Comparison of ENCODE assay signal across 8 mouse cellular contexts in genomic region chr2:25581294-25581864, GRCm38 (mm10). TPM values are rescaled to one million over a fixed set of nuclear protein-coding genes. Genes with fewer than 3 reads are reported as not detected.
DNase-seq lines count a peak whose midpoint lies in the region; ATAC-seq and TF ChIP-seq lines count a peak whose summit lies in the region.

TSS of gene Ajm1 (minus strand) at chr2:25581757.

- peaks cover 27% of the 10 kb centered on the region for H3K27me3 ChIP-seq in heart, adult 2 months (ENCODE audit: control insufficient read depth, insufficient read depth, low read length)
- peaks cover 48% of the 10 kb centered on the region for H3K27me3 ChIP-seq in kidney, embryonic 14.5 days (ENCODE audit: control insufficient read depth, insufficient read depth, low read length)
- H3K27me3 ChIP-seq in limb, embryonic 15.5 days = peaks cover 49% of the 10 kb centered on the region
- peaks cover 43% of the 10 kb centered on the region for H3K27me3 ChIP-seq in midbrain, embryonic 15.5 days (replicated peaks)
- H3K27me3 ChIP-seq in splenic B cell, adult 2 months (ENCODE audit: control insufficient read depth, insufficient read depth, low read length, poor library complexity, severe bottlenecking) = no peaks in the 10 kb centered on the region

- peak; percentile 73 for ATAC-seq in kidney, embryonic 14.5 days (ENCODE audit: low FRiP score, low TSS enrichment)
- peak; percentile 57; the same call in 1 of the 2 replicates for ATAC-seq in limb, embryonic 15.5 days (ENCODE audit: insufficient number of reproducible peaks, low FRiP score, low TSS enrichment, low read depth)
- peak; percentile 80 for ATAC-seq in midbrain, embryonic 15.5 days (replicated peaks)

- no peaks in the 10 kb centered on the region for H3K79me2 ChIP-seq in heart, adult 2 months (replicated peaks; ENCODE audit: control insufficient read depth, insufficient read depth, low read length)

- peak within 1 kb of the TSS; percentile 63 for H3K4me3 ChIP-seq in cortical plate, adult 2 months (ENCODE audit: insufficient read depth, low read length)
- H3K4me3 ChIP-seq in heart, adult 2 months = no peak within 1 kb of the TSS
- peak within 1 kb of the TSS; percentile 32 for H3K4me3 ChIP-seq in kidney, embryonic 14.5 days (ENCODE audit: low read length)
- peak within 1 kb of the TSS; percentile 34 for H3K4me3 ChIP-seq in limb, embryonic 15.5 days
- peak within 1 kb of the TSS; percentile 49 for H3K4me3 ChIP-seq in midbrain, embryonic 15.5 days

- peaks cover 9% of the 10 kb centered on the region for H3K4me1 ChIP-seq in cortical plate, adult 2 months (ENCODE audit: control insufficient read depth, insufficient read depth, low read length)
- peaks cover 9% of the 10 kb centered on the region for H3K4me1 ChIP-seq in heart, adult 2 months (ENCODE audit: control insufficient read depth, insufficient read depth, low read length)
- H3K4me1 ChIP-seq in kidney, embryonic 14.5 days (ENCODE audit: control insufficient read depth, insufficient read depth, low read length) = peaks cover 37% of the 10 kb centered on the region
- H3K4me1 ChIP-seq in limb, embryonic 15.5 days = peaks cover 70% of the 10 kb centered on the region
- H3K4me1 ChIP-seq in midbrain, embryonic 15.5 days = peaks cover 57% of the 10 kb centered on the region

- peak within 1 kb of the TSS; percentile 40; the same call in 1 of the 2 replicates for H3K9ac ChIP-seq in heart, adult 2 months (ENCODE audit: low read depth, low read length)
- no peak within 1 kb of the TSS for H3K9ac ChIP-seq in kidney, embryonic 14.5 days (ENCODE audit: low read depth, low read length)
- H3K9ac ChIP-seq in limb, embryonic 15.5 days = 0 out of 2 replicates have a peak within 1 kb of the TSS, but pooled peaks have one; percentile 10
- H3K9ac ChIP-seq in midbrain, embryonic 15.5 days = peak within 1 kb of the TSS; percentile 48

- peak; percentile 23 for DNase-seq in urinary bladder, adult 2 months (ENCODE audit: low spot score)
- DNase-seq in urinary bladder, postnatal 14 days (ENCODE audit: low spot score) = no peak
- peak; percentile 58 to 67 for DNase-seq in heart, adult 2 months
- peak; percentile 84 for DNase-seq in splenic B cell, adult 2 months (ENCODE audit: low read depth, low spot score)

- peak; percentile 84 for TF ChIP-seq CTCF in cortical plate, adult 2 months (IDR thresholded peaks at IDR 0.05; ENCODE audit: extremely low read depth, insufficient read depth, low read length)
- TF ChIP-seq CTCF in heart, adult 2 months (IDR thresholded peaks at IDR 0.05) = peak; percentile 99; the same call in 1 of the 2 replicates

- 5% methylated on average over 19 of the region's 19 CpGs for WGBS in heart, adult 2 months
- 3% methylated on average over 19 of the region's 19 CpGs for WGBS in kidney, embryonic 14.5 days
- WGBS in limb, embryonic 15.5 days = 6% methylated on average over 19 of the region's 19 CpGs
- 4% methylated on average over 19 of the region's 19 CpGs for WGBS in midbrain, embryonic 15.5 days

- peak within 1 kb of the TSS; percentile 93 for H3K27ac ChIP-seq in cortical plate, adult 2 months (ENCODE audit: insufficient read depth, low read length)
- no peak within 1 kb of the TSS for H3K27ac ChIP-seq in heart, adult 2 months
- no peak within 1 kb of the TSS for H3K27ac ChIP-seq in kidney, embryonic 14.5 days (ENCODE audit: low read depth, low read length)
- 0 out of 2 replicates have a peak within 1 kb of the TSS, but pooled peaks have one; percentile 11 for H3K27ac ChIP-seq in limb, embryonic 15.5 days
- 0 out of 2 replicates have a peak within 1 kb of the TSS, but pooled peaks have one; percentile 4 for H3K27ac ChIP-seq in midbrain, embryonic 15.5 days

- peaks cover 2% of the 10 kb centered on the region; the same call in 1 of the 2 replicates for H3K9me3 ChIP-seq in kidney, embryonic 14.5 days (ENCODE audit: control insufficient read depth, low read length)
- H3K9me3 ChIP-seq in limb, embryonic 15.5 days = no peaks in the 10 kb centered on the region
- no peaks in the 10 kb centered on the region for H3K9me3 ChIP-seq in midbrain, embryonic 15.5 days

- TF ChIP-seq POLR2A in cortical plate, adult 2 months (IDR thresholded peaks at IDR 0.05; ENCODE audit: extremely low read depth, insufficient read depth, low read length) = no peak
- TF ChIP-seq POLR2A in heart, adult 2 months (IDR thresholded peaks at IDR 0.05; ENCODE audit: insufficient read depth, low read depth, low read length) = 0 out of 2 replicates have a peak, but pooled peaks have one; percentile 24

- intact Hi-C loops in heart, adult 2 months (cut with DNase I) = loop anchor here (2.0 kb wide), 2 partner anchors 23 kb away; no protein-coding TSS in a partner anchor

- no peak for TF ChIP-seq EP300 in heart, adult 2 months (IDR thresholded peaks at IDR 0.05; ENCODE audit: insufficient read depth, low read depth, low read length)

- no peaks in the 10 kb centered on the region for H3K36me3 ChIP-seq in heart, adult 2 months (ENCODE audit: control insufficient read depth, insufficient read depth, low read length)
- peaks cover 34% of the 10 kb centered on the region for H3K36me3 ChIP-seq in kidney, embryonic 14.5 days (ENCODE audit: control insufficient read depth, insufficient read depth, low read length)
- peaks cover 35% of the 10 kb centered on the region for H3K36me3 ChIP-seq in limb, embryonic 15.5 days
- peaks cover 9% of the 10 kb centered on the region; the same call in 1 of the 2 replicates for H3K36me3 ChIP-seq in midbrain, embryonic 15.5 days (replicated peaks)
- H3K36me3 ChIP-seq in splenic B cell, adult 2 months (ENCODE audit: control insufficient read depth, insufficient read depth, low read length, poor library complexity, severe bottlenecking) = no peaks in the 10 kb centered on the region; the same call in 1 of the 2 replicates

- peak within 1 kb of the TSS; percentile 61 for H3K4me2 ChIP-seq in kidney, embryonic 14.5 days (replicated peaks; ENCODE audit: low read depth, low read length)
- peak within 1 kb of the TSS; percentile 56 for H3K4me2 ChIP-seq in limb, embryonic 15.5 days
- peak within 1 kb of the TSS; percentile 71 for H3K4me2 ChIP-seq in midbrain, embryonic 15.5 days

RNA-seq across cellular contexts. Expression of gene Ajm1, which starts in this region (rescaled TPM):
- polyA plus RNA-seq in urinary bladder, adult 2 months (2012; rRNA removed) = 0.47 and 0.57 TPM in 2 replicates
- 115 and 125 TPM in 2 replicates for polyA plus RNA-seq in cortical plate, adult 2 months (2012; rRNA removed)
- under 1 TPM; 0.05 to 0.36 TPM for total RNA-seq in heart, adult 2 months (2021)
- 0.15 and 1.1 TPM in 2 replicates for polyA plus RNA-seq in heart, adult 2 months (2012; rRNA removed)
- 0.07 and 0.18 TPM in 2 replicates for polyA plus RNA-seq in kidney, embryonic 14.5 days (2014; fragmentation: Nextera tagmentation; extraction: Ambion mirVana)
- 0.29 and 0.44 TPM in 2 replicates for polyA plus RNA-seq in limb, embryonic 15.5 days (2015; fragmentation: Nextera tagmentation; extraction: Ambion mirVana)
- polyA plus RNA-seq in midbrain, embryonic 15.5 days (2015; fragmentation: Nextera tagmentation; extraction: Ambion mirVana) = 13.8 and 14.1 TPM in 2 replicates

Comparison
In these comparisons a context has a peak if more than half of its experiments do, and no peak if none do; other contexts are left out.
1. Peak in DNase-seq in urinary bladder, adult 2 months; RNA of the gene not detected or under 1 TPM.
2. Peak in ATAC-seq, H3K4me3 ChIP-seq and H3K4me2 ChIP-seq in kidney, embryonic 14.5 days; RNA of the gene not detected or under 1 TPM.
3. Peak in ATAC-seq, H3K4me3 ChIP-seq, H3K27ac ChIP-seq, H3K9ac ChIP-seq and H3K4me2 ChIP-seq in limb, embryonic 15.5 days; RNA of the gene not detected or under 1 TPM.
4. H3K27ac ChIP-seq: peak in cortical plate, adult 2 months (single experiment) and midbrain, embryonic 15.5 days (single experiment); none in heart, adult 2 months (single experiment) and kidney, embryonic 14.5 days (single experiment).
5. Peak in every context shown above with its lines, with median percentiles within 50 percentile points of each other: ATAC-seq and H3K4me2 ChIP-seq.